Mouse (Mus musculus) thymus, adult 2 months (tissue): ENCODE measurements around the gene Srpk2. TPM values are rescaled to one million over a fixed set of nuclear protein-coding genes. Genes with fewer than 3 reads are reported as not detected.

ENCODE experiments used
- DNase-seq: peaks from one replicate; pipeline ENCODE4 v3.0.0; 2021
- H3K27ac ChIP-seq: fragments of 200-500 bp; 2 replicates; pipeline ENCODE4 v1.5.1; 2012; ENCODE audit warnings: low read length, control low read depth; ENCODE audit not compliant: control insufficient read depth, insufficient read depth
- H3K27me3 ChIP-seq: fragments of 200-500 bp; 2 replicates; pipeline ENCODE4 v1.6.1; 2012; ENCODE audit warnings: mild to moderate bottlenecking, low read length, moderate library complexity, mixed read lengths; ENCODE audit not compliant: control insufficient read depth, insufficient read depth
- H3K36me3 ChIP-seq: fragments of 200-500 bp; 2 replicates; pipeline ENCODE4 v1.6.1; 2012; ENCODE audit warnings: mild to moderate bottlenecking, low read length, moderate library complexity; ENCODE audit not compliant: control insufficient read depth, insufficient read depth
- H3K4me1 ChIP-seq: fragments of 200-500 bp; replicated peaks from 2 replicates; pipeline ENCODE4 v1.6.1; 2012; ENCODE audit warnings: low read length; ENCODE audit not compliant: control insufficient read depth, insufficient read depth
- H3K4me3 ChIP-seq: fragments of 200-500 bp; 2 replicates; pipeline ENCODE4 v1.5.1; 2012; ENCODE audit warnings: mild to moderate bottlenecking, low read length, control low read depth, moderate library complexity; ENCODE audit not compliant: control insufficient read depth, insufficient read depth
- CTCF ChIP-seq: fragments of 200-500 bp; IDR thresholded peaks from 2 replicates; pipeline ENCODE4 v1.5.1; 2012; ENCODE audit warnings: mild to moderate bottlenecking, control low read depth, low read length, moderate library complexity, borderline replicate concordance; ENCODE audit not compliant: control insufficient read depth, poor library complexity, insufficient read depth; ENCODE audit errors: extremely low read depth
- POLR2A ChIP-seq: fragments of 200-500 bp; IDR thresholded peaks from 2 replicates; pipeline ENCODE4 v1.6.1; 2012; ENCODE audit warnings: mild to moderate bottlenecking, low read length, control low read depth, moderate library complexity; ENCODE audit not compliant: control insufficient read depth, poor library complexity, insufficient read depth; ENCODE audit errors: extremely low read depth
- WGBS: fragments of 180-500 bp; shearing (Covaris S2); methylation state at CpG from one replicate; pipeline ENCODE4 v1.1.7; 2018; 5-methylcytosine and 5-hydroxymethylcytosine counted together
- polyA plus RNA-seq: library from polyadenylated mRNA; depleted of rRNA; stranded (reverse); fragments of >200 nt; gene quantifications from 2 replicates; pipeline ENCODE4 v1.2.3, GENCODE M21; 2012

Srpk2 gene
- polyA plus RNA-seq, 1 experiment: 13.8 TPM

- no peak for DNase-seq
- H3K36me3 ChIP-seq: peaks cover 25% of the 10 kb centered on the region
- 92% methylated on average over 10 of the region's 10 CpGs for WGBS
- no peak for TF ChIP-seq POLR2A
- TF ChIP-seq CTCF: no peak
- H3K27ac ChIP-seq: no peak overlapping the region
- no peaks in the 10 kb centered on the region for H3K4me1 ChIP-seq
- no peak overlapping the region for H3K4me3 ChIP-seq
- no peaks in the 10 kb centered on the region for H3K27me3 ChIP-seq
Observed at GRCm38 (mm10) chr5:23515038-23515437, 169.4 kb downstream of the Srpk2 start.

GRCm38 (mm10) chr5:23513468-23513867 lies 170.9 kb downstream of the Srpk2 start:
- H3K27ac ChIP-seq: no peak overlapping the region
- no peak for DNase-seq
- 97% methylated on average over 13 of the region's 13 CpGs for WGBS
- TF ChIP-seq CTCF (no peak), POLR2A (no peak)
- no peak overlapping the region for H3K4me3 ChIP-seq
- peaks cover 25% of the 10 kb centered on the region for H3K36me3 ChIP-seq
- H3K4me1 ChIP-seq: no peaks in the 10 kb centered on the region
- H3K27me3 ChIP-seq: no peaks in the 10 kb centered on the region

- 98% methylated on average over 7 of the region's 7 CpGs for WGBS
- H3K36me3 ChIP-seq: peaks cover 20% of the 10 kb centered on the region
- TF ChIP-seq CTCF: no peak
- no peak for TF ChIP-seq POLR2A
- H3K4me3 ChIP-seq: no peak overlapping the region
- H3K27me3 ChIP-seq: no peaks in the 10 kb centered on the region
- H3K4me1 ChIP-seq: no peaks in the 10 kb centered on the region
- no peak overlapping the region for H3K27ac ChIP-seq
- DNase-seq: no peak
Observed at GRCm38 (mm10) chr5:23512556-23512955, 171.9 kb downstream of the Srpk2 start.

GRCm38 (mm10) chr5:23511456-23511855 lies 173.0 kb downstream of the Srpk2 start:
- no peaks in the 10 kb centered on the region for H3K27me3 ChIP-seq
- no peak overlapping the region for H3K27ac ChIP-seq
- 97% methylated on average over 5 of the region's 5 CpGs for WGBS
- H3K36me3 ChIP-seq: peaks cover 20% of the 10 kb centered on the region
- no peak for DNase-seq
- H3K4me3 ChIP-seq: no peak overlapping the region
- H3K4me1 ChIP-seq: no peaks in the 10 kb centered on the region
- TF ChIP-seq POLR2A (no peak), CTCF (no peak)

- Histone ChIP-seq H3K27me3 (no peaks in the 10 kb centered on the region), H3K4me3 (no peak overlapping the region), H3K27ac (no peak overlapping the region), H3K4me1 (no peaks in the 10 kb centered on the region), H3K36me3 (peaks cover 12% of the 10 kb centered on the region)
- WGBS: 92% methylated on average over 6 of the region's 6 CpGs
- TF ChIP-seq POLR2A (no peak), CTCF (no peak)
- no peak for DNase-seq
Observed at GRCm38 (mm10) chr5:23508630-23509029, 175.8 kb downstream of the Srpk2 start.

- H3K27me3 ChIP-seq: no peaks in the 10 kb centered on the region
- H3K4me1 ChIP-seq: no peaks in the 10 kb centered on the region
- no peak for TF ChIP-seq POLR2A
- H3K27ac ChIP-seq: no peak overlapping the region
- H3K4me3 ChIP-seq: no peak overlapping the region
- H3K36me3 ChIP-seq: peaks cover 14% of the 10 kb centered on the region
- 91% methylated on average over 4 of the region's 4 CpGs for WGBS
- no peak for DNase-seq
Observed at GRCm38 (mm10) chr5:23507210-23507609, 177.2 kb downstream of the Srpk2 start.

GRCm38 (mm10) chr5:23505578-23505977 lies 178.8 kb downstream of the Srpk2 start:
- H3K36me3 ChIP-seq: peaks cover 31% of the 10 kb centered on the region
- no peaks in the 10 kb centered on the region for H3K27me3 ChIP-seq
- 99% methylated on average over 3 of the region's 3 CpGs for WGBS
- H3K27ac ChIP-seq: no peak overlapping the region
- no peak for DNase-seq
- H3K4me3 ChIP-seq: no peak overlapping the region
- no peak for TF ChIP-seq POLR2A
- no peak for TF ChIP-seq CTCF
- no peaks in the 10 kb centered on the region for H3K4me1 ChIP-seq
